Mouse (Mus musculus) testis, postnatal 14 days (tissue): ENCODE data around the gene Fgfr2.
"Not testable (repeated sequence)": the region's sequence is repeated elsewhere in the genome, so short reads cannot be mapped to it uniquely, and the experiment has no call there.

Experiments used
- DNase-seq: peaks from one replicate; pipeline ENCODE4 v3.0.0; 2021; ENCODE audit warnings: low spot score

The Fgfr2 gene

GRCm38 (mm10) chr7:130479003-130479402, 2644.1 kb downstream of the Fgfr2 start:
- DNase-seq, result not testable (repeated sequence)

- DNase-seq, result peak; percentile 15
These were observed 2647.2 kb downstream of the Fgfr2 start for GRCm38 (mm10) chr7:130475970-130476369.

- DNase-seq, result no peak
These were observed 2649.3 kb downstream of the Fgfr2 start for GRCm38 (mm10) chr7:130473881-130474280.

- no peak for DNase-seq
These were observed 2650.5 kb downstream of the Fgfr2 start for GRCm38 (mm10) chr7:130472683-130473082.

GRCm38 (mm10) chr7:130471045-130471444, 2652.1 kb downstream of the Fgfr2 start:
- DNase-seq, result no peak

GRCm38 (mm10) chr7:130455587-130456246, 2667.4 kb downstream of the Fgfr2 start:
- DNase-seq, result no peak

GRCm38 (mm10) chr7:130454226-130454625, 2668.9 kb downstream of the Fgfr2 start:
- no peak for DNase-seq

GRCm38 (mm10) chr7:130435776-130436175, 2687.4 kb downstream of the Fgfr2 start:
- no peak for DNase-seq

GRCm38 (mm10) chr7:130432141-130432540, 2691.0 kb downstream of the Fgfr2 start:
- DNase-seq, result no peak

GRCm38 (mm10) chr7:130426586-130426985, 2696.6 kb downstream of the Fgfr2 start:
- DNase-seq, result no peak

GRCm38 (mm10) chr7:130425991-130426390, 2697.2 kb downstream of the Fgfr2 start:
- DNase-seq, result no peak

GRCm38 (mm10) chr7:130419961-130420360, 2703.2 kb downstream of the Fgfr2 start:
- no peak for DNase-seq

GRCm38 (mm10) chr7:130407622-130408021, 2715.5 kb downstream of the Fgfr2 start:
- no peak for DNase-seq

GRCm38 (mm10) chr7:130403346-130403745, 2719.8 kb downstream of the Fgfr2 start:
- DNase-seq, result no peak

GRCm38 (mm10) chr7:130394697-130395096, 2728.5 kb downstream of the Fgfr2 start:
- DNase-seq, result no peak

- DNase-seq, result not testable (repeated sequence)
These were observed 2733.1 kb downstream of the Fgfr2 start for GRCm38 (mm10) chr7:130390060-130390459.

- DNase-seq, result no peak
These were observed 2736.8 kb downstream of the Fgfr2 start for GRCm38 (mm10) chr7:130386308-130386707.

- no peak for DNase-seq
These were observed 2737.3 kb downstream of the Fgfr2 start for GRCm38 (mm10) chr7:130385732-130386294.

- no peak for DNase-seq
These were observed 2741.0 kb downstream of the Fgfr2 start for GRCm38 (mm10) chr7:130382126-130382525.

- no peak for DNase-seq
These were observed 2741.7 kb downstream of the Fgfr2 start for GRCm38 (mm10) chr7:130381387-130381951.

GRCm38 (mm10) chr7:130380769-130381355, 2742.3 kb downstream of the Fgfr2 start:
- DNase-seq, result no peak

- no peak for DNase-seq
These were observed 2742.8 kb downstream of the Fgfr2 start for GRCm38 (mm10) chr7:130380367-130380766.

GRCm38 (mm10) chr7:130379886-130380285, 2743.3 kb downstream of the Fgfr2 start:
- no peak for DNase-seq
